Mouse (Mus musculus) testis, adult 2 months (tissue): ENCODE measurements at regions not wholly inside any gene's neighbourhood (a gene's known extent, or its start where the extent isn't known, plus 50 kb on each side); places are given as distances from the start of the nearest gene placed in this dataset.

Experiments used
- CTCF ChIP-seq: fragments of 200-500 bp; IDR thresholded peaks from 2 replicates; pipeline ENCODE4 v1.5.1; 2012; ENCODE audit warnings: low read depth, mild to moderate bottlenecking, inconsistent platforms, low read length, moderate library complexity; ENCODE audit not compliant: control insufficient read depth, insufficient read depth, insufficient replicate concordance
- POLR2A ChIP-seq: fragments of 200-500 bp; IDR thresholded peaks from 2 replicates; pipeline ENCODE4 v1.6.1; 2012; ENCODE audit warnings: low read depth, mild to moderate bottlenecking, inconsistent platforms, low read length, moderate library complexity; ENCODE audit not compliant: control insufficient read depth

DNA sequence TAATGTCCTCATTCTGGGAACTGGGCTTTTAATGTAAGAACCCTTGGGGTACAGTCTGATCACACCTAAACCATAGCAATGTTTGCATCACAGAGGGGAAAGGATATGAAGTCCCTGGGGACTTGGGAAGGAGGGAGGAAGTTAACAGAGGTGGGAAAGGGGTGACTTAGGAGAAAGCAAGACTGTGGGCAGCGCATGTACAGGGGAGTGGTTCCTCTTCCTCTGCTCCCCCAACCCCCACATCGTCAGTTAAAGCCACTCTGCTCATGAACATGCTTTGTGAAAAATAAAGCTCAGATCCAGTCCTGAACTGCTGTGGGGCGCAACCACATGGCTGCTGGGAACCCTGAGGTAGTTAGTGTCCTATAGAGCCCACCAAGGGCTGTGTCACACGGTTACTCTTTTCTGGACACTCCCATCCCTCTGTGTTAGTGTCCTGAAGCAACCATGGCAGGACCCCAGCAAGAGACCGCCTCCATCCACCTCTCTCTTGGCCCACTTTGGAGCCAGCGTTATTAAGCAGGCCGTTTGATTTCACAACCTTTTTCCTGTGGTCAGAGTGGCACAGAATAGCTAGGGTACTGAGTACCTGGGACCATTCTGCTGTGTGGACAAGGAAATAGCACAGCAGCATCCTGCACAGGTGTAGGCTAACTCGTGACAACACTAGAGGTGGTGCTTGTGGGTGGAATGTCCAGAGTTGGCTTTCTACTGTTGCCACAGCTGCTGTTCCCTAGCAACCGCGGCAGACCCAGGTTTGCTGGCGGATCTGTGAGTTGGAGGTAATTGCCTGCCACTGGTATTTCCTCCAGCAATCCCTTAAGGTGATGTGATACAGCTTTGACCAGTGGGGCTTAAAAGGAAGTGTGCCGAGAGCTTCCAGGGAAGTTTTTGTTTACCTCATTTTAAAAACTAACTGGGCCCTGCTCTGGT is 50.3 kb upstream of the Cpeb4 start:
- TF ChIP-seq CTCF (no peak), POLR2A (peak; percentile 44; the same call in 1 of the 2 replicates)
